ENCODE assay signal across 13 mouse cellular contexts in the genomic region with DNA sequence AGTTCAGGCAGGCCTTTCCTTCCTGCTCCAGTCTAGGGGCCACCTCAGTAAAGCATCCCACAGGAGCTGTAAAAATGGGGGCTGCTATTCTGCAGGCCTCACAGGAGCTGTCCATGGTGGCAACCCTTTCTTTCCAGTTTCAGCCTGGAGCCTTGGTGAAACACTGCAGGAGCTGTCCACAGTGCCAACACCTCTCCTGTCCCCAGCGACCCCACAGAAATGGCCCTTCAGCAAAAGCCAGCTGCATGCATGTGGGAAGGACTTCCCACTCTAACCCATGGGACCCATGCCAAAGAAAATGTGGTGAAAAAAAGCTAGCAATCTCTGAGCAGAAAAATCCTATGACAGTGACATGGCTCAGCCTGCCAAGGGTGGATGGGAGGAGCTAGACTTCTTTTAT. TPM values are rescaled to one million over a fixed set of nuclear protein-coding genes. Genes with fewer than 3 reads are reported as not detected.
A peak's percentile ranks its signal among the peaks of the same experiment; 100 is the strongest.
DNase-seq lines count a peak whose midpoint lies in the region; ATAC-seq and TF ChIP-seq lines count a peak whose summit lies in the region.
"Had no signal": no experiment of that assay in that cellular context is flagged by ENCODE, and none has a peak within 500 bp of the region (broad histone marks: within the 10 kb centered on the region; RNA-seq: fewer than 3 reads in every experiment).

No protein-coding gene starts in this region.

- no peak for TF ChIP-seq EP300 in heart, postnatal 0 days (IDR thresholded peaks at IDR 0.05; ENCODE audit: low read depth)
- TF ChIP-seq EP300 in lung, postnatal 0 days (IDR thresholded peaks at IDR 0.05): no peak

- peak; percentile 44 for DNase-seq in heart, postnatal 0 days (ENCODE audit: low spot score)
- DNase-seq in heart, adult 18-20 months: no peak
- DNase-seq in lung, postnatal 0 days (ENCODE audit: low spot score): peak; percentile 67
- no peak for DNase-seq in lung, adult 18-20 months
- peak; percentile 50 for DNase-seq in neural tube, embryonic 10.5 days (ENCODE audit: extremely low spot score, low spot score)
- no peak for DNase-seq in right cerebral cortex, postnatal 25 days
- no peak for DNase-seq in T-cell, adult 2 months (ENCODE audit: low spot score)
- DNase-seq: liver, postnatal 0 days; thymus, postnatal 14 days had no signal

- peaks cover 12% of the 10 kb centered on the region for H3K27me3 ChIP-seq in heart, postnatal 0 days (ENCODE audit: control insufficient read depth, insufficient read depth, low read length)
- H3K27me3 ChIP-seq in lung, postnatal 0 days (replicated peaks; ENCODE audit: insufficient read depth, low read length): no peaks in the 10 kb centered on the region

- H3K27ac ChIP-seq in heart, postnatal 0 days (ENCODE audit: low read depth): no peak overlapping the region
- no peak overlapping the region for H3K27ac ChIP-seq in lung, postnatal 0 days (ENCODE audit: low read length)
- H3K27ac ChIP-seq: embryonic facial prominence, embryonic 12.5 days; intestine, embryonic 15.5 days; neural tube, embryonic 12.5 days had no signal

- 0% methylated on average over 1 of the region's 1 CpGs for WGBS in heart, postnatal 0 days
- 35% methylated on average over 1 of the region's 1 CpGs for WGBS in lung, postnatal 0 days

- H3K4me1 ChIP-seq in heart, postnatal 0 days (ENCODE audit: control insufficient read depth, insufficient read depth): no peaks in the 10 kb centered on the region
- no peaks in the 10 kb centered on the region for H3K4me1 ChIP-seq in lung, postnatal 0 days (ENCODE audit: insufficient read depth, low read depth, low read length)
- H3K4me1 ChIP-seq: embryonic facial prominence, embryonic 12.5 days; intestine, embryonic 15.5 days; neural tube, embryonic 12.5 days had no signal

- TF ChIP-seq CTCF in heart, postnatal 0 days (IDR thresholded peaks at IDR 0.05; ENCODE audit: low read depth): no peak
- no peak for TF ChIP-seq CTCF in lung, postnatal 0 days (IDR thresholded peaks at IDR 0.05)

- no peak overlapping the region for H3K4me2 ChIP-seq in heart, postnatal 0 days (ENCODE audit: low read depth, low read length)
- no peak overlapping the region for H3K4me2 ChIP-seq in lung, postnatal 0 days (replicated peaks; ENCODE audit: low read depth, low read length)
- H3K4me2 ChIP-seq: embryonic facial prominence, embryonic 12.5 days; intestine, embryonic 15.5 days; neural tube, embryonic 12.5 days had no signal

- no peak overlapping the region for H3K4me3 ChIP-seq in heart, postnatal 0 days (ENCODE audit: low read depth, low read length)
- H3K4me3 ChIP-seq in lung, postnatal 0 days (ENCODE audit: low read depth, low read length): no peak overlapping the region
- H3K4me3 ChIP-seq: embryonic facial prominence, embryonic 12.5 days; intestine, embryonic 15.5 days; neural tube, embryonic 12.5 days had no signal

- no peaks in the 10 kb centered on the region for H3K36me3 ChIP-seq in heart, postnatal 0 days (replicated peaks; ENCODE audit: control insufficient read depth, insufficient read depth, low read length)
- no peaks in the 10 kb centered on the region for H3K36me3 ChIP-seq in lung, postnatal 0 days (ENCODE audit: insufficient read depth, low read length)
- H3K36me3 ChIP-seq: embryonic facial prominence, embryonic 12.5 days; intestine, embryonic 15.5 days; neural tube, embryonic 12.5 days had no signal

- ATAC-seq in heart, postnatal 0 days (ENCODE audit: insufficient read depth, low read depth): peak; percentile 36; the same call in 1 of the 2 replicates
- ATAC-seq in lung, postnatal 0 days: peak; percentile 46
- ATAC-seq in common myeloid progenitor, adult 5-6 weeks (replicated peaks; ENCODE audit: low read depth, poor library complexity, severe bottlenecking): peak; percentile 43
- ATAC-seq: intestine, embryonic 15.5 days; liver, postnatal 0 days had no signal

- H3K9me3 ChIP-seq in heart, postnatal 0 days (replicated peaks; ENCODE audit: control insufficient read depth, low read length): peaks cover 7% of the 10 kb centered on the region; the same call in 1 of the 2 replicates
- no peaks in the 10 kb centered on the region for H3K9me3 ChIP-seq in lung, postnatal 0 days (ENCODE audit: low read length)
- H3K9me3 ChIP-seq: intestine, embryonic 15.5 days; neural tube, embryonic 12.5 days had no signal

- H3K9ac ChIP-seq in heart, postnatal 0 days (replicated peaks; ENCODE audit: low read depth, low read length): no peak overlapping the region
- H3K9ac ChIP-seq in lung, postnatal 0 days (replicated peaks; ENCODE audit: low read depth): no peak overlapping the region
- H3K9ac ChIP-seq: embryonic facial prominence, embryonic 12.5 days; intestine, embryonic 15.5 days; liver, postnatal 0 days; neural tube, embryonic 12.5 days had no signal

RNA-seq across cellular contexts. Expression of a gene that starts 16.9 kb away (rescaled TPM):
- total RNA-seq in heart, postnatal 0 days (2014; rRNA removed; ENCODE audit: low replicate concordance): 1,548 and 1,735 TPM in 2 replicates
- polyA plus RNA-seq in heart, postnatal 0 days (2015; fragmentation: Nextera tagmentation; extraction: Ambion mirVana): 845 and 880 TPM in 2 replicates
- total RNA-seq in heart, adult 18-20 months (2021): 100 to 1,000 TPM; 419 to 435 TPM
- 1,282 and 1,435 TPM in 2 replicates for polyA plus RNA-seq in lung, postnatal 0 days (2015; fragmentation: Nextera tagmentation; extraction: Ambion mirVana)
- 1,549 and 1,746 TPM in 2 replicates for total RNA-seq in common myeloid progenitor, adult 5-6 weeks (2017)

RNA-seq across cellular contexts. Expression of a gene that starts 17.1 kb away (rescaled TPM):
- 28.2 and 31.8 TPM in 2 replicates for total RNA-seq in heart, postnatal 0 days (2014; rRNA removed; ENCODE audit: low replicate concordance)
- 27.8 TPM in 2 replicates for polyA plus RNA-seq in heart, postnatal 0 days (2015; fragmentation: Nextera tagmentation; extraction: Ambion mirVana)
- 10 to 100 TPM; 36.8 to 39.7 TPM for total RNA-seq in heart, adult 18-20 months (2021)
- 28.5 and 31.1 TPM in 2 replicates for polyA plus RNA-seq in lung, postnatal 0 days (2015; fragmentation: Nextera tagmentation; extraction: Ambion mirVana)
- 13.0 and 16.4 TPM in 2 replicates for total RNA-seq in common myeloid progenitor, adult 5-6 weeks (2017)

RNA-seq across cellular contexts. Expression of a gene that starts 21.4 kb away (rescaled TPM):
- total RNA-seq in heart, postnatal 0 days (2014; rRNA removed; ENCODE audit: low replicate concordance): 0.53 and 0.70 TPM in 2 replicates
- 5.5 and 6.1 TPM in 2 replicates for polyA plus RNA-seq in heart, postnatal 0 days (2015; fragmentation: Nextera tagmentation; extraction: Ambion mirVana)
- 1 to 10 TPM; 1.3 to 1.8 TPM for total RNA-seq in heart, adult 18-20 months (2021)
- polyA plus RNA-seq in lung, postnatal 0 days (2015; fragmentation: Nextera tagmentation; extraction: Ambion mirVana): 9.3 and 12.0 TPM in 2 replicates
- total RNA-seq in common myeloid progenitor, adult 5-6 weeks (2017): 2.6 and 2.7 TPM in 2 replicates

RNA-seq across cellular contexts. Expression of a gene that starts 27.5 kb away (rescaled TPM):
- 61.0 and 84.5 TPM in 2 replicates for total RNA-seq in heart, postnatal 0 days (2014; rRNA removed; ENCODE audit: low replicate concordance)
- 42.9 and 48.4 TPM in 2 replicates for polyA plus RNA-seq in heart, postnatal 0 days (2015; fragmentation: Nextera tagmentation; extraction: Ambion mirVana)
- 100 to 1,000 TPM; 204 to 337 TPM for total RNA-seq in heart, adult 18-20 months (2021)
- 213 and 222 TPM in 2 replicates for polyA plus RNA-seq in lung, postnatal 0 days (2015; fragmentation: Nextera tagmentation; extraction: Ambion mirVana)
- 983 and 1,076 TPM in 2 replicates for total RNA-seq in common myeloid progenitor, adult 5-6 weeks (2017)

RNA-seq across cellular contexts. Expression of a gene that starts 32.2 kb away (rescaled TPM):
- 6.7 and 10.9 TPM in 2 replicates for total RNA-seq in heart, postnatal 0 days (2014; rRNA removed; ENCODE audit: low replicate concordance)
- 8.9 and 11.1 TPM in 2 replicates for polyA plus RNA-seq in heart, postnatal 0 days (2015; fragmentation: Nextera tagmentation; extraction: Ambion mirVana)
- 10 to 100 TPM; 10.3 to 10.9 TPM for total RNA-seq in heart, adult 18-20 months (2021)
- 8.8 TPM in 2 replicates for polyA plus RNA-seq in lung, postnatal 0 days (2015; fragmentation: Nextera tagmentation; extraction: Ambion mirVana)
- 50.0 and 62.5 TPM in 2 replicates for total RNA-seq in common myeloid progenitor, adult 5-6 weeks (2017)

Comparison
In these comparisons a context has a peak if more than half of its experiments do, and no peak if none do; other contexts are left out.
1. DNase-seq: peak in heart, postnatal 0 days (single experiment), lung, postnatal 0 days (single experiment) and neural tube, embryonic 10.5 days (single experiment); none in heart, adult 18-20 months (0 of 2), lung, adult 18-20 months (0 of 2), right cerebral cortex, postnatal 25 days (single experiment) and T-cell, adult 2 months (single experiment).
2. Peak in every context shown above with its lines, with median percentiles within 50 percentile points of each other: ATAC-seq.